Mouse (Mus musculus) brain, embryonic 14.5 days (tissue): ENCODE results near the gene Ddx6.

ENCODE experiments used
- CTCF ChIP-seq: fragments of 200-500 bp; IDR thresholded peaks from 2 replicates; pipeline ENCODE4 v1.5.1; 2012; ENCODE audit warnings: inconsistent platforms, mild to moderate bottlenecking, moderate library complexity, borderline replicate concordance; ENCODE audit not compliant: insufficient read depth, insufficient read length; ENCODE audit errors: extremely low read depth
- POLR2A ChIP-seq: fragments of 200-500 bp; IDR thresholded peaks from 2 replicates; pipeline ENCODE4 v1.6.1; 2012; ENCODE audit warnings: mild to moderate bottlenecking, inconsistent platforms, borderline replicate concordance; ENCODE audit not compliant: poor library complexity, insufficient read depth, insufficient read length, severe bottlenecking; ENCODE audit errors: extremely low read depth

DNA sequence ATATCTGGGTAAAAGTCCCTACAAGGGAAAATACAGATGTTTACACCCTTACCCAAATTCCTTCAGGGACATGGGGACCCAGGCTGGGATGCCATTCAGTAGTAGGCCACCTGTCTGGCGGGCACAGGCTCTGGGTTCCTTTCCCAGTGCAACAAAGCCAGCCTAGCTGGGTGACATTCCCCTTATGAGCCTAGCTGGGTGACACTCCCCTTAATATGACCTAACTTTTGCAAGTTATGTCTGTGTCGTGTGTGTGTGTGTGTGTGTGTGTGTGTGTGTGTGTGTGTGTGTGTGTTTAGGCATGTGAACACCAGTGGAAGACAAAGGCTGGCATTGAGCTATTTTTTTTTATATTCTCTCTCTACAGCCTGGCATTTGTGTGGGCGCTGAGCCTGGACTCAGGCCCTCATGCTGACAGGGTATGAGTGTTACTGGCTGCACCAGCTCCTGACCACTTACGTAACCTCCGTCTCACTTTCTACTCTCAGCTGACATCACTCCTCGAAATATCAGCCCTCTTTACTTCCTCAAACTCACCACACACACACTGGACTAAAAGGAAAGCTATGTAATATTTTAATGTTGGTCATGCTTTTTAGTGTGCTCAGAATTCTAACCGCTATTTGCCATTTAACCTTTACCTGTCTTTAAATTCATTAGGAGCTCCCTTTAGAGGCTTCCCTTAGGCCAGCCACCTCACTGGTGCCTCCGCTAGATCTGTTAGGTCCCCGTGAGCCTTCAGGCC lies 37.2 kb upstream of the Ddx6 start:
- TF ChIP-seq CTCF (no peak), POLR2A (no peak)
